Mouse (Mus musculus) lung, postnatal 10 days (tissue): Measurements from ENCODE around the gene Psme3.
"Not testable (repeated sequence)": the region's sequence is repeated elsewhere in the genome, so short reads cannot be mapped to it uniquely, and the experiment has no call there.

Experiments
- DNase-seq: peaks from one replicate; pipeline ENCODE4 v3.0.0; 2021

Gene Psme3

DNA sequence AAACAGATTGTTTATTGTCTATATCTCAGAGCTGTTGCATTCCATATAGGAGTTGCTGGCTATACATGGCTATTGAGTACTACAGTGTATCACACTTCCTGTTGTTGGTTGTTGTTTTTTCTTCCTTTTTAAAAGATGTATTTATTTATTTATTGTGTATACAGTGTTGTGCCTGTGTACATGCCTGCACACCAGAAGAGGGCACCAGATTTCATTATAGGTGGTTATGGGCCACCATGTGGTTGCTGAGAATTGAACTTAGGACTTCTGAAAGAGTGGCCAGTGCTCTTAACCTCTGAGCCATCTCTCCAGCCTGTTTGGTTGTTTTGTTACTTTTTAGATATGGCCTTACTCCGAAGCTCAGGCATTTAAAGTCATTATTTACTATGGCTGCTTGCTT is 1.4 kb upstream of the Psme3 start:
- DNase-seq = no peak

DNA sequence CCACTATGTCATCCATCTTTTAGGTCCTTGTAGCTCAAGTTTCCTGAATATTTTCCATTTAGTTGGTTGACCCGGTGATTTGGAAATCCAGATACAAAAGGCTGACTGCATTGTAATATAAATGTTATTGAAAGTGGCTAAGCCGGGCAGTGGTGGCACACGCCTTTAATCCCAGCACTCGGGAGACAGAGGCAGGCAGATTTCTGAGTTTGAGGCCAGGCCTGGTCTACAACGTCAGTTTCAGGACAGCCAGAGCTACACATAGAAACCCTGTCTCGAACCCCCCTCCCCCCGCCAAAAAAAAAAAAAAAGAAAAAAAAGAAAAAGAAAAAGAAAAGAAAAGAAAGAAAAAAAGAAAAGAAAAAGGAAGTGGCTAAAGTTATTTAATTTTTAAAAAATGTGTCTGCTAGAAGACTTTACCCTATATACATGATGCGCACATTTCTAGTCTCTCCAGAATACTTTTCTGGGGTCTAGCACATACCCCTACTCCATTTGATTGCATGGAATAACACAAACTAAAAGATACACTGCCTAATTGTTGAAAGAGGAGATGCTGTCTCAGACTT is 847 bp upstream of the Psme3 start:
- no peak for DNase-seq

DNA sequence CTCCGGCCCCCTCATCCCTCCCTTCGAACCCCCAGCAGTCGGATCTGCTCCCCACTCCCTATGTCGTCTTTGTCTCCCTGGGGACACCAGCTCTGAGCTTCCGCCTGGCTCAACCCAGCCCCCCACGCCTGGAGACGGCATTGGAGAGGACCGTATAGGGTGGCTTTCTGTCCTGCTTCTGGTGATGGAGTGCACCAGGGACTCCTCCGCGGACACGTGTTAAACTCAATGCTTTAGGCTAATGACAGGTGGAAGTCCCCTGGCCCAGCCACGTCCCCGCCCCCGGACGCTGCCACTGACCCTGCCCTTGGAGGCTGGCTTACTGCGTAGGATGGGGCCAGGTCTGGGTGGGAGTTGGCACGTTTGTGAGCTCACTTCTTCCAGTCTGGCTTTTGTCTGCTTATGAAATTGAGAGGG is 496 bp downstream of the Psme3 start:
- peak; percentile 33 for DNase-seq

DNA sequence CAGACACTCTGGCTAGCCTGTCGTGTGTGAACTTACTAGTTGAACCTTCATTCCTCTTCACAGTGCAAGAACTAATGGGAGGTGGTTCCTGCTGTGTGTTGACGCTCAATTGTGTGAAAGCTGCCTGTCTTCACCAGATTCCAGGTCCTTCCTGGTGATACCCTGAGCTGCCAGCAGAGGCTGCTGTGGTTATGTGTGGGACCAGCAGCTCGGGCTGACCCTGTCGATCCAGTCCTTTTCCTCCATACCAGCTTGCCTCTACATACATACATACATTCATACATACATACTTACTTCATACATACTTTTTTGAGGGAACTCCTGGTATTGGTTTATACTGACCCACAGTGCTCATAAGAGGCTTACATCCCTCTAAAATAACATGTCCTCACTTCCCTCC is 7.6 kb downstream of the Psme3 start:
- DNase-seq = peak; percentile 84

DNA sequence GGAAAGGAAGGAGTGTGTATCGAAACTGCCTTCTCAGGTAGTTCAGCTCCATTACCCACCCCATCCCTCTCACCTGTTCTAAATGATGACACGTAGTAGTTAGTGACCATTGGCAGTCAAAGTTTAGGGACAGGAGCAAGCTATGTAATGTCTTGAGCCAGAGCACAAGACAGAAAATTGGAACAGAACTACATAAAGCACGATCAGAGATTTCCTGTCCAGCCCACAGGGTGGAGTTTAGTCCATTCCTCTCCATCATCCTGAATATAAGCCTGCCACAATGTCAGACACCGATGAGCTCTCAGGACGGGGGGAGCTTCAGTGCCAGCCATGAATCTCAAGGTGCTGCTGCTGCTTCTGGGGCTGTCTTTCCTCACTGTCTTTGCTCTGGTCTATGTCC is 8.8 kb downstream of the Psme3 start, which contains the start of gene Aoc2:
Aoc2 (plus strand) TSS at position 301 of the 400 bp plus-strand sequence.
- DNase-seq = no peak

DNA sequence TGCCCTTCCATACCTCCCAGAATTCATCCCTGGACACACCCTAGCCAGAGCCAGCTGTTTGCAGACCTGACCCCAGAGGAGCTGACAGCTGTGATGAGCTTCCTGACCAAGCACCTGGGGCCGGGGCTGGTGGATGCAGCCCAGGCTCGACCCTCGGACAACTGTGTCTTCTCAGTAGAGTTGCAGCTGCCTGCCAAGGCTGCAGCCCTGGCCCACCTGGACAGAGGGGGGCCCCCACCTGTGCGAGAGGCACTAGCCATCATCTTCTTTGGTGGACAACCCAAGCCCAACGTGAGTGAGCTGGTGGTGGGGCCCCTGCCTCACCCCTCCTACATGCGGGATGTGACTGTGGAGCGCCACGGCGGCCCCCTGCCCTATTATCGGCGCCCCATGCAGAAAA is 9.2 kb downstream of the Psme3 start:
- not testable (repeated sequence) for DNase-seq

DNA sequence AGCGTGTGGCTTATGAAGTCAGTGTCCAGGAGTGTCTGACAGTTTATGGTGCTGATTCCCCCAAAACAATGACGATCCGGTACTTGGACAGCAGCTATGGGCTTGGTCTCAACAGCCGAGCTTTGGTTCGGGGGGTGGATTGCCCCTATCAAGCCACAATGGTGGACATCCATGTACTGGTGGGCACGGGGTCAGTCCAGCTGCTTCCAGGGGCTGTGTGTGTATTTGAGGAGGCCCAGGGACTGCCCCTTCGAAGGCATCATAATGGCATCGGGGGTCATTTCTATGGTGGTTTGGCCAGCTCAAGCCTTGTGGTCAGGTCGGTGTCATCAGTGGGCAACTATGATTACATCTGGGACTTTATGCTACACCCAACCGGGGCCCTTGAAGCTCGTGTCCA is 10.1 kb downstream of the Psme3 start:
- DNase-seq = no peak

DNA sequence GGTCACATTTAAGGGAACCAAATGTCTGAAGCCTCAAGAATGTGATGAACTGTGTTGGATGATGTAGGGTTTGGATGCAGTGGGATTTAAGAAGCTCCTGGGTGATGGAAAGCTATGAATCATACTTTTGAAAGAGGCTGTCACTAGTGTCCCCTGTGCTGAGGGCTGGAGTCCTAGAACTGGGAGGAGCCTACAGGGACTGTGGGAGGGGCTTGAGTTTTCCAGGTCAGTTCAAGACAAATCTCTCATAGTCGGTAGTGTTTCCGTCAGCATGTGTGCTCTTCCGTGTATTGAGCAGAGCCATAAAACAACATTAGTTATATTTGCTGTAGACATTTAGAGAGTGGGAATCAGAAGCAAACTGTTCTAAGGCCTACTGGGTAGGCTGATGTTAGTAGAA is 11.3 kb downstream of the Psme3 start:
- no peak for DNase-seq

DNA sequence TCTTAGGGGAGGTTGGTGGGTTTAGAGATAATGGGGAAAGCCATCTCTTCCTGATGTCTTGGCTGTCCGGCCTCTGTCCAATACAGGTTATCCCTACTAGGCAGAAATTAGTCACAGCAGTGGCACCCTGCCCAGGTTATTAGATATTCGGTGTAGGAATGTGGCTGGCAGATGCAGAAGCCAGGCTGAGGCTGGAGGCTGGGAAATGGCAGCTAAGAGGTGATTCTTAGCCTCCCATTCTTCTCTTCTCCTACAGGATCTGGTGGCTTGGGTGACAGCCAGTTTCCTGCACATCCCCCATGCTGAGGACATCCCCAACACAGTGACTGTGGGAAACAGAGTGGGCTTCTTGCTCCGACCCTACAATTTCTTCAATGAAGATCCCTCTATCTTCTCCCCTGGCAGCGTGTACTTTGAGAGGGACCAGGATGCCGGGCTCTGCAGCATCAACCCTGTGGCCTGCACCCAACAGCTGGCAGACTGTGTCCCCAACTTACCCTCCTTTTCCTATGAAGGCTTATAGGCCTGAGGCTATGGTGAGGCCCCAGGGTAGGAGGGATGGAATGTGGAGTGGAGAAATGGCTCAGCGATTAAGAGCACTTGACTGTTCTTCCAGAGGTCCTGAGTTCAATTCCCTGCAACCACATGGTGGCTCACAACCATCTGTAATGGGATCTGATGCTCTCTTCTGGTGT is 13.1 kb downstream of the Psme3 start:
- DNase-seq = peak; percentile 25

DNA sequence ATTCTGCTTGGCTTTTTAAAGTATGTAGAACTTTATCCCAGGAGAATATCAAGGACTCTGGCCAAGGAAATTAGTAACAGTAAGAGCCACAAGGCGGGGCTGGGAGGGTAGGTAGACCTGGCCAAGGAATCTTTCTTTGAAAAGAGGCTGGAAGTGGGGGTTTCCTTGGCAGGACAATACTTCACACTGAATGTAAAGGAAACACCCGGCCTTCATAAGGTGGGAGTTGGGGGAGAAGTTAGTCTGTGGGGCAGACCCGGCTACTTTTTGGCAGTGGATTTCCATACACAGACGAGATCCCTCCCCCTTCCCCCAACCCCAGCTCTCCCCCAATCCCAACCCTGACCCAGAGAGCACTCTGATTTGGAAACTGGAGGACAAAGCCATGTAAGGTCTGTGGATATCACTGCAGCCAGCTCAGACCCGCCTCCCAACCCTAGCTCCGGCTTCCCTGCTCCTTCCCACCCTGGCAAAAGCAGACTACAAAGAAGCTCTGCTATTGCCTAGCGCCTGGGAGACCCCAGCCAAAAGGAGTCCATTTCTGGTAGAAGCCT is 14.4 kb downstream of the Psme3 start, which contains the start of gene Aoc3:
Aoc3 (plus strand) TSS at position 235 of the 554 bp plus-strand sequence.
- DNase-seq = no peak

DNA sequence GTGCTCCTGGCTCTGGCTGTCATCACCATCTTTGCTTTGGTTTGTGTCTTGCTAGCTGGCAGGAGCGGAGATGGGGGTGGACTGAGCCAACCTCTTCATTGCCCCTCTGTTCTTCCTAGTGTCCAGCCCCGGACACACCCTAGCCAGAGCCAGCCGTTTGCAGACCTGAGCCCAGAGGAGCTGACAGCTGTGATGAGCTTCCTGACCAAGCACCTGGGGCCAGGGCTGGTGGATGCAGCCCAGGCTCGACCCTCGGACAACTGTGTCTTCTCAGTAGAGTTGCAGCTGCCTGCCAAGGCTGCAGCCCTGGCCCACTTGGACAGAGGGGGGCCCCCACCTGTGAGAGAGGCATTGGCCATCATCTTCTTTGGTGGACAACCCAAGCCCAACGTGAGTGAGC is 14.9 kb downstream of the Psme3 start:
- DNase-seq = not testable (repeated sequence)

DNA sequence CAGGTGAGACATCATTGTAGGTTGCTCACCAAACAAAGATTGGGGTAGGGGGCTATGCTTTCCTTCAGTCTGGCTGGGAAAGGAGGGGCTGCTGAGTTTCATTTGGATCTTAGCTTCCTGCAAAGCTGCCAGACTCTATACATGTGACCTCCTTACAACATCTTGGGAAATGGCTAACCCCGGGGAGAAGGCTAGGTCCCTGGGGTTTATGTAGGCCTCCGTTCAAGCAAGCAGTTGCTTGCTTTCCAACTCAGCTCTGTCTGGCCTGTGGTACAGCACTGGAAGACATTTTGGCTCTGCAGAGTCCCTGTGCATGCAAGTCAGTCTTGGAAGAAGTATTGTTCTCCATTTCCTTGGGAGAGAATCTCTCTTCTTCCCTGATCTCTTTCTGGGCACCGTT is 16.5 kb downstream of the Psme3 start:
- DNase-seq = no peak

DNA sequence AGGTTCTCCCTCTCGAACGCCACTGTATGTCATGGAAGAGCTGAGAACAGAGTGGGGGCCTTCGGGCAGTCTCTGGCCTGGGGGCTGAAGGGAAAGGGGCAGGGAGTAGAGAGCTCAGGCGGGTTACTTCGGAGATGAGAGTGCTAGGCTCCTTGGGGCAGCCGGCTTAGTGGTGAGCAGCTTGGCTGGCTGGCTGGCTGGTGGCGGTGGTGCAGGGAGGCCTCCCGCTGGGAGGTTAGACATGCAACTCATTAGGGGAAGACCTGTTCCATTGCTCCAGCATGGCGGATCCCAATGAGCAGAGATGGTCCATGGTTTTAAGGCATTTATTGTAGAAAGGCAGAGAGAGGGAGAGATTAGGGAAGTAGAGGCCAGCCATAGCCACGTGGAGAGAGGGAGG is 18.0 kb downstream of the Psme3 start:
- no peak for DNase-seq

DNA sequence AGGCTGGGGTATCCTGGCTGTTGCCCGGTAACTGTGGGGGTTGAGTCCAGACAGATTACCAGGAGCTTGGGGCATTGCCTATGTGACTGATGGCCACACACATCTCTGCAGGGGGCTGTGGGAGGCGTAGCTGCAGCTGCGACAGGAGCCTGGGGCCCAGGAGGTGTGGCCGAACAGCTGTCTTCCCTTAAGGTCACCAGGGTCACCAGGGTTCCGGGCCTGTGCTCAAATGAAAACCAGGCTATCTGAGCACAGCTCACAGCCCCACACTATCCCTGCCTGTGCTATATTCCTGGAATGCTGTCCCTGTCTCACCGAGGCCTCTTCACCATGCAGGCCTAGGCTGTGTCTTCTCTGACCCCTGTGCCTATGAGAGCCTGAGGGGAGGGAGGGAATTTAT is 18.5 kb downstream of the Psme3 start:
- DNase-seq = no peak

DNA sequence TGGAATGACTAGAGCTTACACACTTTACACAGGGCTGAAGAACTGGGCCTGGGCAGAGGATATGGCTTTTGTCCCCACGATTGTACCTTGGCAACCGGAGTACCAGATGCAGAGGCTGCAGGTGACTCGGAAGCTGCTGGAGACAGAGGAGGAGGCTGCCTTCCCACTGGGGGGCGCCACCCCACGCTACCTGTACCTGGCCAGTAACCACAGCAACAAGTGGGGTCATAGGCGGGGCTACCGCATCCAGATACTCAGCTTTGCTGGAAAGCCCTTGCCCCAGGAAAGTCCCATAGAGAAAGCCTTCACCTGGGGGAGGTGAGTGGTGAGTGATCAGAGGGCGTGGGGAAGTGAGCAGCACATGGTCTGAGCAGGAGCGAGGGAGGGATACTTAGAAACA is 19.7 kb downstream of the Psme3 start:
- no peak for DNase-seq

DNA sequence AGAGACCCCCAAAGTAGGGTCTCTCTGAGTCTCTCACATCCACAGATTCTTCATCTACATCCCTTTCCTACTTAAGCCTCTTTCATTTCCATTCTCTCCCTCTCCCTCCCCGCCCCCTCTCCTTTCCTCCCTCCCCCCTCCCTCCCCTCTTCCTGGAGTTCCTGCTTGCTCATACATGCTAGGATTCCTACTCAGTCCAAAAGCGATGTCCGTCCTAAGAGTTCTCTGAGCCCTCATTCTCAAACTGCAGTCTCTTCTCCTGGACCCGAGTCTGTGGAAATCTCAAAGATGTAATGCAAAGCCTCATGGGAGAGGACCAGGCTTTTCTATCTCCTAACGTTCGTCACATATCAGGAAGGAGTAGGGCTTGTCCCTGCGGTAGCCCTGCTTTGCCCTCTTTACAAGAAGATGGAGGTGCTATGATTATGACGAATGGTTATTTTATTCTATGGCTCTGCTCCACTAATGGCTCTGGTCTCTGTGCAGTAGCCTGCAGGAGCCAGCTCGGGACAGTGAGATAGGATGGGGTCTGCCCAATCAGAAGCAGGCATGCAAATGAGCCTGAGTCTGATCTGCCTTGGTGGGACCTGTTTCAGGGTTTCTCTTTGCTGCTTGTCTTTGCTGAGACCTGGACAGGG is 22.2 kb downstream of the Psme3 start:
- peak; percentile 49 for DNase-seq

DNA sequence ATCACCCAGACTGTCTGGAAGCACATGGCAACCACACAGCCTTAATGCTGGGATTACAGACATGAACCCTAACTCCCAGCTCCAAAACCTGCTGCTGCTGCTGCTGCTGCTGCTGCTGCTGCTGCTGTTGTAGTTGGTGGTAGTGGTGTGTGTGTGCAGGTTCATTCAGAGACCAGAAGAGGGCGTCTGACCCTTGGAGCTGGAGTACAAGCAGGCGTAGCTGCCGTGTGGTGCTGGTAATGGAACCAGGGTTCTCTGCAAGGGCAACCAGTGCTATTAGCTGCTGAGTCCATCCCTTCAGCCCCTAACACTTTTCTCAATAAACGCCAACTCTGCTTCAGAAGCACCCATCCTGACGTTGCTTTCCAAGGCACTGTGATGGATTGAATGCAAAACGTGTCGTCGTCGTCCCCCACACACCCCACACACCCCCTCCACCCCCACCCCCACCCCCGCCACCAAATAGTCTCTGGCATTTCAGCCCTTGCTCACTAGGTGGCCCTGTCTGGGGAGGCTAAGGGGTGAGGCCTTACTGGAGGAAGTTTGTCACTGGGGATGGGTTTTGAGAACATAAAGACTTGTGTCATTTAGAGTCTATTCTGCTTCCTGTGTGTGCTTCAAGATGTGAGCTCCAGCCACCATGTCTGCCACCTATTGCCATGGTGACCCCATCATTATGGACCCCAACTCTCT is 31.2 kb downstream of the Psme3 start:
- no peak for DNase-seq

DNA sequence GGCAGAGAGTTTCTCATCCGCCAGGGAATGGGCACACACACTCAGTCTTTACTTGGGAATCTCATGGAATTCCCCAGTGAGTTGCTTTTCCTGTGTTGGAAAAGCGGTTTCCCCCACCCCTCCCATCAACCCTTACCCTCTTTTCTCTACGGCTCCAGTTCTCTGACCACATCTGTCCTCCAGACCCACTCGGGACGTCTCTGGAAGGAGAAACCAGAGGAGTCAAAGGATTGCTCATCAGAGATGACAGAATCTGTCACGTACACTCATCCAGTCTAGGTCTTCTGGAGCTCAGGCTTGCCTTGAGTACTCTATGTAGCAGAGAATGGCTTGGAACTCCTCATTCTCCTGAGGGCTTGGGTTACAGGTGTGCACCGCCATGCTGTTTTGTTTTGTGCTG is 32.8 kb downstream of the Psme3 start:
- DNase-seq = no peak

DNA sequence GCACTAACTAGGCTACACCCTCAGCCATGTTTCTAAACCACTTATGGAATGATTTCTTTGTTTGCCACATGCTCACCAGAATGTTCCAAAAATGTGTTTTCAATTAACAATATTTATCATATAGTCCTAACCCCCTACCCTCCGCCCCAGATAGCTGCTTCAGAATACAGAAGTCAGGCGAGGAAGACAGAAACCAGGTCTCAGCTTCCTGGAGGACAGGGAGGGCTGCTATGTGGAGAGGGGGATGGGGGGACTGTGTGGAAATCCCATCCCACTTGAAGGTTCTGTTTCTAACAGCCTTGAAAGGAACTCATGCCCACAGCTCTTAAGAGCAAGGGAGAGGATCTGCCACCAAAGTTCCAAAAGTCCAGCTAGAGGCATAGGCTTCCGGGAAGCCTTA is 33.2 kb downstream of the Psme3 start:
- no peak for DNase-seq

DNA sequence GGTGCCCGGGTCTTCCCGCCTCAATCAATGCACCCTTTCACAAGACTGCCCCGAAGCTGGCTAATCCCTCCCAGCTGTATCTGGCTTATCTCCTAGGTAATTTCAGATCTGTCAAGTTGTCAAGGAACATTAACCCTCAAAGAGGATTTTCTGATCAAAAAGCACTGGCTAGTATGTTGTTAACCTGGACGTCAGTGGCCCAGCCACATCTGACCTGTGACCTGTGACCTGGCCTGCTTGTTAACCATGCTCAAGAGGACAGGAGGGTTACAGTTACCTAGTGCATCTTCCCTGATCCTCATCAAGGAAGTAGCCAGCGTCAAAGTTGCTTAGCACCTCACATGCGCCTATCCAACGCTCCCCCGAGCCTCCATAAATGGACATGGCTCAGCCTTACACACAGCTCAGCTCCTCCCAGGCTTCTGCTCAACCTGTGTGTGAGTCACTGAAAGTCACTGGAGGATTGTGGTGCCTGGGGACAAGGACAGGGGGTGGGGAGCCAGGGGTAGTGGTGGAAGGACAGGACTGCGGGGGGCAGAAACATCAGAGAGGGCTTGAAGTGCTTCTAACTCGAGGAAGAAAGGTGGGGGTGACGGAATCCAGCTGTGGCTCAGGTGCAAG is 35.2 kb downstream of the Psme3 start:
- no peak for DNase-seq

DNA sequence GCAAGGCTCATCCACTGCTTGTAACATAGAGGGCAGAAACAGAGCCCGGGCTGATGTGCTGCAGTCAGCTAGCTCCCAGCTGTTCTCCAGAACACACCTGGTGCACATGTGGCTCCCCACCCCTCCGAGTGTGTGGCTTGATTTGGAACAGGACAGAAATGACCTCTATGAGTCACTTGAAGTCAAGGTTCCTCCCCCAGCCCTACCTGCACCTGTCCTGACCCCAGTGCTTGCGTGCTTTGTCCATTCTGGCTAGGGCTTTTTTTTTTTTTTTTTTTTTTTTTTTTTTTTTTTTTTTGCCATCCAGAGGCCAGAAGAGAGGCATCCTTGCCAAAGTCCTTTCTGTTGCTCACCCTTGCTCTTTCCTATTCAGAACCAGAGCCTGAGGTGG is 35.7 kb downstream of the Psme3 start:
- no peak for DNase-seq

DNA sequence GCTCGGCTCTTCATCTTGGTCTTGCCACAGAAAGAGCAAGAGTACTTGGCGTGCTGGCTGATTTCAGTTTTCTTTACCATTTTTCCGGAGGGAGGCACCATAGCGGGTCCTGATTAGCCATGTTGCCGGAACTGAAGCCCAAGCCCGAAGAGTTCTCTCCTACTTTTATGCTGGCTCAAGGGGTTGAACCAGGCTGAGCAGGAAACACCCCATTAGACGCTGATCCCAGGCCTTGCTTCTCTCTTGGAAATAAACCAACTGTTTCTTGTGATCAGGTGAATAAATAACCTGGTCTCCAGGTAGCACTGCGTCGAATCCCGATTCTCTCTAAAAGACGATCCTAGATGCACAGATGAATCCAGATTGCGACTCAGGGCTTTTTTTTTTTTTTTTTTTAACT is 37.4 kb downstream of the Psme3 start:
- DNase-seq = no peak

DNA sequence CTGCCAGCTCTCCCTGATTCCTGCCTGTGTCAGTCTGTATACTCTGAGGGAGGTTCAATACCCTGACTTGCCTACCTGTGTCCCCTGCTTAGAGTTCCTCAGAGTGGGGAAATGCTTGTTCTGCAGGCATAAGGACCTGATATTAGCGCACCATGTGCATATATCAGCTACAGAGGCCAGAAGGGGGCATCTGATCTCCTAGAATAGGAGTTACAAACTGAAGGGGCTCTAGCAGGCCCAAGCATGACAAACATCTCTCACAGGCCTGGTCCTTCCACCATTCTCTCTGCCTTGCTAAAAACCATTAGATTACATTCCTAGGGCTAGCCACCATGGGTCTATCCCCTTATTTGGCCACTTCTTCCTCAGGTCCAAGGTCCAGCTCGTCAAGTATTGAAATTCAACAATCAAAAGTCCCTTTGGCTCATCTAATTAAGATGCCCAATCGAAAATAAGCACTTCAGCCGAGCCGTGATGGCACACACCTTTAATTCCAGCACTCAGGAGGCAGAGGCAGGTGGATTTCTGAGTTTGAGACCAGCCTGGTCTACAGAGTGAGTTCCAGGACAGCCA is 38.5 kb downstream of the Psme3 start:
- DNase-seq = no peak
